Mouse (Mus musculus) MEL (cell line): Measurements from ENCODE around the gene Cdk1. TPM values are rescaled to one million over a fixed set of nuclear protein-coding genes. Genes with fewer than 3 reads are reported as not detected.

ENCODE experiments used
- DNase-seq: peaks from one replicate; pipeline ENCODE4 v3.0.0; 2011; ENCODE audit warnings: low read depth, low spot score
- H3K27ac ChIP-seq: 2 replicates; pipeline ENCODE4 v1.5.1; 2012; ENCODE audit warnings: low read depth, mild to moderate bottlenecking, control low read depth, low read length, moderate library complexity; ENCODE audit not compliant: control insufficient read depth
- H3K27me3 ChIP-seq, 2 experiments: fragments of 150-350 bp in 1 of 2; sonication (generic) in 1 of 2; 2 replicates each; pipeline ENCODE4 v1.6.1; 2012; ENCODE audit warnings: low read length in 2 of 2, mild to moderate bottlenecking in 2 of 2, improper control_type of control experiment in 1 of 2, moderate library complexity in 1 of 2; ENCODE audit not compliant: insufficient read depth in 2 of 2, control insufficient read depth in 1 of 2
- H3K36me3 ChIP-seq, 2 experiments: 2 replicates each; pipeline ENCODE4 v1.6.1; 2012 to 2014; ENCODE audit warnings: low read length in 2 of 2, improper control_type of control experiment in 1 of 2, inconsistent platforms in 1 of 2, mild to moderate bottlenecking in 1 of 2; ENCODE audit not compliant: insufficient read depth in 2 of 2, control insufficient read depth in 1 of 2
- H3K4me1 ChIP-seq, 2 experiments: fragments of 150-350 bp in 1 of 2; sonication (generic) in 1 of 2; 2 replicates each; pipeline ENCODE4 v1.6.1; 2012; ENCODE audit warnings: low read length in 2 of 2, improper control_type of control experiment in 1 of 2, mild to moderate bottlenecking in 1 of 2; ENCODE audit not compliant: insufficient read depth in 2 of 2, control insufficient read depth in 1 of 2
- H3K4me3 ChIP-seq, 2 experiments: fragments of 150-350 bp in 1 of 2; sonication (generic) in 1 of 2; 2 replicates each; pipeline ENCODE4 v1.5.1; 2012; ENCODE audit warnings: low read depth in 2 of 2, low read length in 2 of 2, mild to moderate bottlenecking in 2 of 2, moderate library complexity in 2 of 2, control low read depth in 1 of 2, improper control_type of control experiment in 1 of 2; ENCODE audit not compliant: control insufficient read depth in 1 of 2, insufficient read depth in 1 of 2
- H3K79me2 ChIP-seq: 2 replicates; pipeline ENCODE4 v1.6.1; 2012; ENCODE audit warnings: mild to moderate bottlenecking, low read length, moderate library complexity; ENCODE audit not compliant: control insufficient read depth, poor library complexity, insufficient read depth
- H3K9ac ChIP-seq: 2 replicates; pipeline ENCODE4 v1.6.1; 2012; ENCODE audit warnings: low read depth, mild to moderate bottlenecking, control low read depth, low read length, moderate library complexity; ENCODE audit not compliant: control insufficient read depth, poor library complexity, severe bottlenecking
- H3K9me3 ChIP-seq: fragments of 150-350 bp; sonication (generic); replicated peaks from 2 replicates; pipeline ENCODE4 v1.6.1; 2012; ENCODE audit warnings: mild to moderate bottlenecking, low read length, improper control_type of control experiment, moderate library complexity; ENCODE audit not compliant: insufficient read depth
- BHLHE40 ChIP-seq: IDR thresholded peaks from 2 replicates; pipeline ENCODE4 v1.6.1; 2012; ENCODE audit warnings: low read depth, mild to moderate bottlenecking, inconsistent platforms, low read length, improper control_type of control experiment, borderline replicate concordance
- CHD1 ChIP-seq: IDR thresholded peaks from 2 replicates; pipeline ENCODE4 v1.6.1; 2012; ENCODE audit warnings: low read depth, mild to moderate bottlenecking, inconsistent platforms, low read length, improper control_type of control experiment
- CHD2 ChIP-seq: IDR thresholded peaks from 2 replicates; pipeline ENCODE4 v1.6.1; 2011; ENCODE audit warnings: low read length, improper control_type of control experiment
- CTCF ChIP-seq, 3 experiments: IDR thresholded peaks in 2 of 3; conservative IDR thresholded peaks in 1 of 3; 2 replicates each; pipeline ENCODE4 v1.5.1; 2011 to 2012; ENCODE audit warnings: low read length in 3 of 3, low read depth in 2 of 3, mild to moderate bottlenecking in 2 of 3, improper control_type of control experiment in 1 of 3, inconsistent platforms in 1 of 3, mixed read lengths in 1 of 3, moderate library complexity in 1 of 3; ENCODE audit not compliant: control insufficient read depth in 1 of 3, insufficient read depth in 1 of 3, poor library complexity in 1 of 3, severe bottlenecking in 1 of 3
- E2F4 ChIP-seq: IDR thresholded peaks from 2 replicates; pipeline ENCODE4 v1.6.1; 2011; ENCODE audit warnings: low read depth, low read length, improper control_type of control experiment, borderline replicate concordance
- GATA1 ChIP-seq: IDR thresholded peaks from 2 replicates; pipeline ENCODE4 v1.6.1; 2011; ENCODE audit warnings: low read depth, low read length, improper control_type of control experiment
- HCFC1 ChIP-seq: IDR thresholded peaks from 2 replicates; pipeline ENCODE4 v1.6.1; 2012; ENCODE audit warnings: low read depth, mild to moderate bottlenecking, inconsistent platforms, low read length, improper control_type of control experiment, moderate library complexity
- JUND ChIP-seq: IDR thresholded peaks from 2 replicates; pipeline ENCODE4 v1.6.1; 2011; ENCODE audit warnings: low read depth, mild to moderate bottlenecking, improper control_type of control experiment, low read length
- KAT2A ChIP-seq: conservative IDR thresholded peaks from 2 replicates; pipeline ENCODE4 v1.6.1; 2012; ENCODE audit warnings: low read depth, low read length, improper control_type of control experiment, inconsistent platforms
- MAFK ChIP-seq: IDR thresholded peaks from 2 replicates; pipeline ENCODE4 v1.6.1; 2011; ENCODE audit warnings: low read depth, mild to moderate bottlenecking, low read length, improper control_type of control experiment, borderline replicate concordance
- MAX ChIP-seq: IDR thresholded peaks from 2 replicates; pipeline ENCODE4 v1.6.1; 2011; ENCODE audit warnings: low read length, improper control_type of control experiment
- MAZ ChIP-seq: IDR thresholded peaks from 2 replicates; pipeline ENCODE4 v1.6.1; 2012; ENCODE audit warnings: low read depth, mild to moderate bottlenecking, inconsistent platforms, low read length, improper control_type of control experiment
- MEF2A ChIP-seq: IDR thresholded peaks from 2 replicates; pipeline ENCODE4 v1.6.1; 2014; ENCODE audit warnings: low read depth, mild to moderate bottlenecking, inconsistent platforms, low read length, improper control_type of control experiment; ENCODE audit not compliant: poor library complexity, insufficient replicate concordance, severe bottlenecking; ENCODE audit errors: extremely low read depth
- MXI1 ChIP-seq: IDR thresholded peaks from 2 replicates; pipeline ENCODE4 v1.6.1; 2011; ENCODE audit warnings: mild to moderate bottlenecking, low read depth, low read length, improper control_type of control experiment
- MYB ChIP-seq: IDR thresholded peaks from 2 replicates; pipeline ENCODE4 v1.6.1; 2011; ENCODE audit warnings: mild to moderate bottlenecking, low read depth, low read length, improper control_type of control experiment
- MYC ChIP-seq: IDR thresholded peaks from 2 replicates; pipeline ENCODE4 v1.6.1; 2011; ENCODE audit warnings: low read depth, mild to moderate bottlenecking, low read length, improper control_type of control experiment, moderate library complexity
- NELFE ChIP-seq: IDR thresholded peaks from 2 replicates; pipeline ENCODE4 v1.6.1; 2011; ENCODE audit warnings: low read depth, low read length, improper control_type of control experiment
- NRF1 ChIP-seq: IDR thresholded peaks from 2 replicates; pipeline ENCODE4 v1.6.1; 2014; ENCODE audit warnings: low read depth, mild to moderate bottlenecking, inconsistent platforms, low read length, improper control_type of control experiment, moderate library complexity; ENCODE audit not compliant: poor library complexity, insufficient read depth, severe bottlenecking
- POLR2A ChIP-seq, 2 experiments: IDR thresholded peaks; 2 replicates each; pipeline ENCODE4 v1.6.1; 2011 to 2012; ENCODE audit warnings: low read length in 2 of 2, mild to moderate bottlenecking in 2 of 2, control low read depth in 1 of 2, improper control_type of control experiment in 1 of 2, low read depth in 1 of 2, moderate library complexity in 1 of 2; ENCODE audit not compliant: control insufficient read depth in 1 of 2, insufficient read depth in 1 of 2, poor library complexity in 1 of 2
- POLR2AphosphoS5 ChIP-seq: IDR thresholded peaks from 2 replicates; pipeline ENCODE4 v1.6.1; 2012; ENCODE audit warnings: low read depth, borderline replicate concordance, mild to moderate bottlenecking, inconsistent platforms, low read length, moderate library complexity, mixed read lengths
- RAD21 ChIP-seq: IDR thresholded peaks from 2 replicates; pipeline ENCODE4 v1.6.1; 2011; ENCODE audit warnings: mild to moderate bottlenecking, low read depth, low read length, improper control_type of control experiment
- RCOR1 ChIP-seq: IDR thresholded peaks from 2 replicates; pipeline ENCODE4 v1.6.1; 2012; ENCODE audit warnings: low read depth, mild to moderate bottlenecking, inconsistent platforms, low read length, improper control_type of control experiment
- SMC3 ChIP-seq: IDR thresholded peaks from 2 replicates; pipeline ENCODE4 v1.6.1; 2011; ENCODE audit warnings: low read depth, low read length, improper control_type of control experiment
- TAL1 ChIP-seq: IDR thresholded peaks from 2 replicates; pipeline ENCODE4 v1.6.1; 2012; ENCODE audit warnings: mild to moderate bottlenecking, inconsistent platforms, low read length, moderate library complexity, mixed read lengths
- TBP ChIP-seq: IDR thresholded peaks from 2 replicates; pipeline ENCODE4 v1.8.0; 2011; ENCODE audit warnings: low read depth, low read length, improper control_type of control experiment
- TCF12 ChIP-seq: IDR thresholded peaks from 2 replicates; pipeline ENCODE4 v1.6.1; 2014; ENCODE audit warnings: low read depth, mild to moderate bottlenecking, inconsistent platforms, low read length, improper control_type of control experiment, moderate library complexity
- UBTF ChIP-seq: IDR thresholded peaks from 2 replicates; pipeline ENCODE4 v1.6.1; 2012; ENCODE audit warnings: low read depth, mild to moderate bottlenecking, inconsistent platforms, low read length, improper control_type of control experiment, moderate library complexity, borderline replicate concordance; ENCODE audit not compliant: insufficient read depth
- USF1 ChIP-seq: IDR thresholded peaks from 2 replicates; pipeline ENCODE4 v1.6.1; 2014; ENCODE audit warnings: low read depth, mild to moderate bottlenecking, inconsistent platforms, low read length, improper control_type of control experiment, moderate library complexity
- USF2 ChIP-seq, 2 experiments: IDR thresholded peaks; 2 replicates each; pipeline ENCODE4 v1.6.1; 2011 to 2012; ENCODE audit warnings: improper control_type of control experiment in 2 of 2, low read length in 2 of 2, borderline replicate concordance in 1 of 2, inconsistent platforms in 1 of 2, low read depth in 1 of 2, mild to moderate bottlenecking in 1 of 2; ENCODE audit not compliant: insufficient read depth in 1 of 2
- ZNF384 ChIP-seq: IDR thresholded peaks from 2 replicates; pipeline ENCODE4 v1.6.1; 2012; ENCODE audit warnings: low read depth, mild to moderate bottlenecking, inconsistent platforms, low read length, improper control_type of control experiment
- polyA plus RNA-seq, 2 experiments: library from polyadenylated mRNA; stranded (reverse) in 1 of 2; unstranded in 1 of 2; fragments of >175 nt in 1 of 2; fragments of >200 nt in 1 of 2; gene quantifications; 2 replicates each; pipeline versions ENCODE4 v1.2.1 to v1.2.4; 2012; ENCODE audit warnings: low replicate concordance in 2 of 2, low read depth in 1 of 2; ENCODE audit not compliant: insufficient read length in 2 of 2, insufficient read depth in 1 of 2, missing spikeins in 1 of 2
- total RNA-seq: library from RNA; depleted of rRNA; stranded (reverse); fragments of 300-350 nt; gene quantifications from 2 replicates; pipeline ENCODE4 v1.2.3, GENCODE M21; 2012

Cdk1 gene
- total and polyA plus RNA-seq, 3 experiments, result 223 to 562 (median 311) TPM

GRCm38 (mm10) chr10:69321519-69322035 is 31.2 kb downstream of the Cdk1 start:
- Histone ChIP-seq H3K36me3 (no peaks in the 10 kb centered on the region), H3K9ac (no peak overlapping the region), H3K27me3 (no peaks in the 10 kb centered on the region), H3K27ac (no peak overlapping the region), H3K79me2 (no peaks in the 10 kb centered on the region), H3K4me1 (no peaks in the 10 kb centered on the region), H3K9me3 (no peaks in the 10 kb centered on the region), H3K4me3 (no peak overlapping the region)
- DNase-seq, result no peak
- TF ChIP-seq MAX, result no peak
- no peak for TF ChIP-seq NRF1
- no peak for TF ChIP-seq MAZ
- TF ChIP-seq MEF2A, result no peak
- TF ChIP-seq USF1, result no peak
- no peak for TF ChIP-seq POLR2A (IDR thresholded peaks at IDR 0.05; ENCODE audit: control insufficient read depth in 1 of 2, insufficient read depth in 1 of 2, low read depth in 1 of 2, low read length in 2 of 2, poor library complexity in 1 of 2)
- TF ChIP-seq CHD2, result no peak
- TF ChIP-seq JUND, result no peak
- no peak for TF ChIP-seq GATA1
- no peak for TF ChIP-seq MYB
- no peak for TF ChIP-seq MYC
- no peak for TF ChIP-seq MXI1
- no peak for TF ChIP-seq HCFC1
- TF ChIP-seq ZNF384, result no peak
- TF ChIP-seq E2F4, result no peak
- TF ChIP-seq KAT2A, result no peak
- no peak for TF ChIP-seq BHLHE40
- no peak for TF ChIP-seq CHD1
- TF ChIP-seq NELFE, result no peak
- TF ChIP-seq RAD21, result no peak

- Histone ChIP-seq H3K79me2 (no peaks in the 10 kb centered on the region), H3K36me3 (no peaks in the 10 kb centered on the region), H3K9ac (no peak overlapping the region), H3K27me3 (no peaks in the 10 kb centered on the region), H3K4me1 (no peaks in the 10 kb centered on the region), H3K4me3 (no peak overlapping the region), H3K27ac (no peak overlapping the region), H3K9me3 (no peaks in the 10 kb centered on the region)
- DNase-seq, result peak; percentile 25
- TF ChIP-seq POLR2AphosphoS5, result no peak
- no peak for TF ChIP-seq JUND
- no peak for TF ChIP-seq TCF12
- TF ChIP-seq MYB, result no peak
- TF ChIP-seq TAL1, result no peak
- peak; percentile 44 to 70 (median 47) for TF ChIP-seq CTCF (IDR thresholded peaks at IDR 0.05 in 2 of 3, conservative IDR thresholded peaks at IDR 0.05 in 1 of 3; ENCODE audit: control insufficient read depth in 1 of 3, insufficient read depth in 1 of 3, low read depth in 2 of 3, low read length in 3 of 3, poor library complexity in 1 of 3, severe bottlenecking in 1 of 3)
- TF ChIP-seq SMC3, result peak; percentile 25; the same call in 1 of the 2 replicates
- no peak for TF ChIP-seq USF2 (IDR thresholded peaks at IDR 0.05; ENCODE audit: borderline replicate concordance in 1 of 2, insufficient read depth in 1 of 2, low read depth in 1 of 2, low read length in 2 of 2)
- TF ChIP-seq TBP, result no peak
- no peak for TF ChIP-seq NELFE
- TF ChIP-seq MAFK, result no peak
- TF ChIP-seq GATA1, result no peak
- TF ChIP-seq RAD21, result peak; percentile 28
- TF ChIP-seq BHLHE40, result no peak
- no peak for TF ChIP-seq MEF2A
- no peak for TF ChIP-seq RCOR1
- no peak for TF ChIP-seq CHD2
- TF ChIP-seq UBTF, result no peak
These were observed 31.8 kb downstream of the Cdk1 start for GRCm38 (mm10) chr10:69320667-69321518.
